Mouse (Mus musculus) liver, embryonic 11.5 days (tissue): Measurements from ENCODE around the gene Runx1. TPM values are rescaled to one million over a fixed set of nuclear protein-coding genes. Genes with fewer than 3 reads are reported as not detected.

Experiments
- ATAC-seq: fragments of 200-750 bp; cut with Nextera tagmentation; replicated peaks from 2 replicates; pipeline ENCODE4 v1.8.0; 2017; ENCODE audit warnings: moderate number of reproducible peaks, mild to moderate bottlenecking, moderate TSS enrichment, moderate library complexity; ENCODE audit not compliant: low FRiP score
- DNase-seq: peaks from one replicate; pipeline ENCODE4 v3.0.0-alpha.2; 2017; ENCODE audit warnings: low spot score
- H3K27ac ChIP-seq: fragments of 300-500 bp; sonication (generic); 2 replicates; pipeline ENCODE4 v1.5.1; 2014; ENCODE audit warnings: mild to moderate bottlenecking, low read depth, low read length, control low read depth
- H3K27me3 ChIP-seq: fragments of 300-500 bp; sonication (generic); replicated peaks from 2 replicates; pipeline ENCODE4 v1.6.1; 2014; ENCODE audit warnings: low read length, mixed read lengths; ENCODE audit not compliant: control insufficient read depth, insufficient read depth
- H3K36me3 ChIP-seq: fragments of 300-500 bp; sonication (generic); 2 replicates; pipeline ENCODE4 v1.6.1; 2014; ENCODE audit warnings: mild to moderate bottlenecking, low read length, moderate library complexity, mixed read lengths; ENCODE audit not compliant: control insufficient read depth, insufficient read depth
- H3K4me1 ChIP-seq: fragments of 300-500 bp; sonication (generic); replicated peaks from 2 replicates; pipeline ENCODE4 v1.6.1; 2014; ENCODE audit warnings: low read length, mixed read lengths; ENCODE audit not compliant: control insufficient read depth, insufficient read depth
- H3K4me2 ChIP-seq: fragments of 300-500 bp; sonication (generic); 2 replicates; pipeline ENCODE4 v1.6.1; 2014; ENCODE audit warnings: mild to moderate bottlenecking, control low read depth, moderate library complexity
- H3K4me3 ChIP-seq: fragments of 300-500 bp; sonication (generic); 2 replicates; pipeline ENCODE4 v1.5.1; 2014; ENCODE audit warnings: low read depth, low read length, control low read depth
- H3K9ac ChIP-seq: fragments of 300-500 bp; sonication (generic); 2 replicates; pipeline ENCODE4 v1.6.1; 2014; ENCODE audit warnings: low read depth, low read length, control low read depth
- H3K9me3 ChIP-seq: fragments of 300-500 bp; sonication (generic); 2 replicates; pipeline ENCODE4 v1.6.1; 2016; ENCODE audit warnings: low read length, inconsistent platforms, mixed read lengths; ENCODE audit not compliant: control insufficient read depth
- WGBS: fragments of 180-500 bp; shearing (Covaris S2); extraction: QIAGEN DNeasy Blood & Tissue Kit; methylation state at CpG from one replicate; pipeline ENCODE4 v1.1.7; 2014; 5-methylcytosine and 5-hydroxymethylcytosine counted together
- polyA plus RNA-seq: library from polyadenylated mRNA; unstranded; fragments of >200 nt; fragmentation: Nextera tagmentation; extraction: Ambion mirVana; gene quantifications from 2 replicates; pipeline ENCODE4 v1.2.1, GENCODE M21; 2014

Gene Runx1
- polyA plus RNA-seq, 1 experiment from 2014 or later: 23.4 TPM

DNA sequence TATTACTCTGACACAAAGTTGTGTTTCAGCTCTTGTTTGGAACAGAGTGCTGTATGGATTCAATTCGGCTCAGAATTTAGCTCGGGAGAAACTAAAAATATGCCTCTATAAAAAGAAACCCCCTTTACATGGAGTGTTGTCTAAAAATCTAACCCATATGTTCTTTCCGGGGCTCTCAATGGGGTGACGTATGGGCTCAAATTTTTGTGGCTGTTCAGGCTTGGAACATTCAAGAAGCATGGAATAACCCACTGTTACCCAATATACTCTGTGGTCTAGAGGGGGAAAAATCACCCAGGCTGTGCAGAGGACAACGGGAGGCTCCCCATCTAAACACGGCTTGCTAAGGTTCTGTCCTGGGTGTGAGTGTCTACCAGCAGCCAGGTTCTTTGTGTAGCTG, 106.2 kb downstream of the Runx1 start:
- Histone ChIP-seq H3K9me3 (no peaks in the 10 kb centered on the region), H3K4me3 (no peak overlapping the region), H3K27ac (no peak overlapping the region), H3K9ac (no peak overlapping the region), H3K4me2 (no peak overlapping the region), H3K36me3 (no peaks in the 10 kb centered on the region), H3K4me1 (peaks cover 35% of the 10 kb centered on the region), H3K27me3 (no peaks in the 10 kb centered on the region)
- DNase-seq (no peak), ATAC-seq (no peak)
- WGBS: 86% methylated on average over 6 of the region's 6 CpGs

DNA sequence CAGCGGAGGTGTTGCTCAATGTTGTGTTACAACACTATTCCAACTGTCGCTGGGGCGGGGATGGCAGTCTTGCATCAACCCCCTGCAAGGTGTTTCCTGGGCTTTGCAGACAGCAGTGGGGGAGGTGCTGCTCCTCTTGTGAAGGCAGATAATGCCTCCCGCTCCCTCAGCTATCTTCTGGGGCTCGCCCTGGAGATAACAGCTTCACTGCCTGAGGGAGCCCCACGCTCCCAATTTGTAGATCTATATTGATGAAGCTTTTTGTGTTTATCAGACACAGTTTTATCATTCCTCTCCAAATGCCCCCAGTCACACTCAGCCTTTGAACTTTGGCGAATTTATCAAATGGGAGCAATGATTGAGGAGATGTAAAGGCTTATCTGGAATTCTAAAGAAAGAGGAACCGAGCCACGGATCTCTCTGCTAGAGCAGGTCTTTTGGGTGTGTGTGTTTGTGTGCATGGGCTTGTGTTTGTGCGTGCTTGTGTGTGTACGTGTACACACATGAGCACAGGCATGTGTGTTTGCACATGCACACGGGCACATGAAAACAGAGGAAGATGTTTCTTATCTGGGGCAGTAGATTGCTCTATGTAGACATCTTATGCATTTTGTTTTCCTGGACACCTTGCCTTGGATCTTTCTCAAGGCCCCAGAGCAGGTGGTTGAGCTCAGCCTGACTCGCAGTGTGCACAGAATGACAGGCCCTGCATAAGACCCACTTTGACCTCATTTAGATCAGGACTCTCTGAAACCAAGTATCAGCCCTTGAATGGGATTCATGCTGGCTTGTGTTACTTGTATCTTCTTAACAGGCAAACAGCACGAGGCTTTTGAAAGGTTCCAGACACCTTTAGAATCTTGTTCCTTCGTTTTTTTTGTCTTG, 110.1 kb downstream of the Runx1 start:
- 5% methylated on average over 15 of the region's 15 CpGs for WGBS
- ATAC-seq (peak; percentile 96), DNase-seq (peak; percentile 78)
- no peak overlapping the region for H3K9ac ChIP-seq
- no peaks in the 10 kb centered on the region for H3K27me3 ChIP-seq
- H3K4me1 ChIP-seq: peaks cover 61% of the 10 kb centered on the region
- H3K9me3 ChIP-seq: no peaks in the 10 kb centered on the region
- H3K4me2 ChIP-seq: peak overlapping the region; percentile 41
- peak overlapping the region; percentile 61; the same call in 1 of the 2 replicates for H3K27ac ChIP-seq
- no peaks in the 10 kb centered on the region for H3K36me3 ChIP-seq
- H3K4me3 ChIP-seq: no peak overlapping the region

DNA sequence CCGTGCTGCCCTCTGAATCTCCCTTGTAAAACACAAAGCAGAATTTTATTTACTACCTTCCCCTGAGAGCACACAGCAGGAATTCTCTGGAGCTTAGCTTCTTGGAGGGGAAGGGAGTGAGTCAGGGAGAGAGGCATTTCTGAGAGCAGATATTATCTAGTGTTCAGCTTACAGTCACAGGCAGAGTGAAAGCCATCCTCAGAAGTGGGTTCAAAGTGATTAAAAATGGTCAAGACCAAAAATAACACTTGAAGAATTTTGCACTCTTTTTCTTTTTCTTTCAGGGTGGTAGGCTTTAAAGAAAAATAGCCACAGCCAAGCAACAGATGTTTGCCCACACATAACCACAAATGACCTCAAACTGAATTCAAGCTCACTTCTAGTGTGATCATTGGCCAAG, 115.8 kb downstream of the Runx1 start:
- Histone ChIP-seq H3K9ac (no peak overlapping the region), H3K4me2 (no peak overlapping the region), H3K27me3 (no peaks in the 10 kb centered on the region), H3K27ac (no peak overlapping the region), H3K9me3 (no peaks in the 10 kb centered on the region), H3K4me3 (no peak overlapping the region), H3K36me3 (no peaks in the 10 kb centered on the region), H3K4me1 (peaks cover 59% of the 10 kb centered on the region)
- DNase-seq (no peak), ATAC-seq (no peak)
- 32% methylated on average over 1 of the region's 1 CpGs for WGBS

DNA sequence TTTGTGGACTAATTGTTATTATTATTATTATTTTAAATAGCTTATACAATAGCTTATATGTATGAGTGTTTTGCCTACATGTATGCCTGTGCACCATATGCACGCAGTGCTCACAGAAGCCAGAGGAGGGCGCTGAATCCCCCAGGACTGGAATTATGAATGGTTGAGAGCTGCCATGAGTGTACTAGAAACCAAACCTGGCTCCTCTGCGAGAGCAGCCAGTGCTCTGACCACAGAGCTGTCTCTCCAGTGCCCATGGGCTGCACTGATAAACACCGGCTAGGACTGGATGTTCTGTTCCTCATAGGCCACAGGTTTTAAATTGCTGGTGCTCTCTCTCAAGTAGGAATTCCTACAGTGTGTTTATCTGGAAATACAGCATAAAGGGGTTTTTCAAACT, 117.2 kb downstream of the Runx1 start:
- DNase-seq: no peak
- 34% methylated on average over 4 of the region's 4 CpGs for WGBS
- ATAC-seq: peak; percentile 61
- H3K36me3 ChIP-seq: no peaks in the 10 kb centered on the region
- H3K27ac ChIP-seq: no peak overlapping the region
- H3K4me2 ChIP-seq: no peak overlapping the region
- no peak overlapping the region for H3K9ac ChIP-seq
- H3K4me3 ChIP-seq: no peak overlapping the region
- no peaks in the 10 kb centered on the region for H3K9me3 ChIP-seq
- peaks cover 54% of the 10 kb centered on the region for H3K4me1 ChIP-seq
- no peaks in the 10 kb centered on the region for H3K27me3 ChIP-seq

DNA sequence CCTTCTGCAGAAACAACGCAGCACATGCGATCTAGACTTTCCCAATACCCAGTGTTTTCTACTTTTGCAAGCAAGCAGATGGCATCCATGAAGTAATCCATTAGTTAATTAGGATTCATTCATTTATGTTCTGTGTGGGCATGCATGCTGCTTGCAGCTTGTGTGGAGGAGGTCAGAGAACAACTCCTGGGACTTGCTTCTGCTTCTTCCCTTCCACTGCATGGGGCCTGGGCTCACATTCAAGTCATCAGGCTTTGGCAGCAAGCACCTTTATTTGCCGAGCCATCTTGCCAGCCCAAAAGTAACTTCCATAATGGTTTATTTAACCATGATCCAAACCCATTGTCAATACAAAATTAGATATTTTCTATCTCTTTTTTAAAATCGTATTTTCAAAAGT, 118.2 kb downstream of the Runx1 start:
- Histone ChIP-seq H3K27ac (no peak overlapping the region), H3K4me2 (no peak overlapping the region), H3K36me3 (no peaks in the 10 kb centered on the region), H3K4me1 (peaks cover 47% of the 10 kb centered on the region), H3K9ac (no peak overlapping the region), H3K9me3 (no peaks in the 10 kb centered on the region), H3K27me3 (no peaks in the 10 kb centered on the region; the same call in 1 of the 2 replicates), H3K4me3 (no peak overlapping the region)
- 87% methylated on average over 4 of the region's 4 CpGs for WGBS
- ATAC-seq: no peak
- DNase-seq: no peak

DNA sequence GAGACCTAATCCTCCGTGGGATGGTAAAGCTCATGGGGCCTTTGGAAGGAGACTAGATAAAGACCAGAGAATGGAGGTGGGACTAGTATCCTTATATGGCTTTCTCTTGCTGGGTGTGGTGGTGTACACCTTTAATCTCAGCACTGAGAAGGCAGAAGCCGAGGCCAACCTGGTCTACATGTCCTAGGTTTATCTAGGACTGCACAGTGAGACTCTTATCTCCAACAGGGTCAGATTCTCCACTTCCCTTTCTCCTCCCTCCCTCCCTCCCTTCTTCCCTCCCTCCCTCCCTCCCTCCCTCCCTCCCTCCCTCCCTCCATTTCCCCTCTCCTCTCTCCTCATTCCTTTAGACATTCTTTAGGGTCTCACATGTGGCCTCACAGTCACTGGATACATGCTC, 118.8 kb downstream of the Runx1 start:
- Histone ChIP-seq H3K4me2 (no peak overlapping the region), H3K36me3 (no peaks in the 10 kb centered on the region), H3K27ac (no peak overlapping the region), H3K4me1 (peaks cover 42% of the 10 kb centered on the region), H3K9me3 (no peaks in the 10 kb centered on the region), H3K4me3 (no peak overlapping the region), H3K9ac (no peak overlapping the region), H3K27me3 (peaks cover under 1% of the 10 kb centered on the region; the same call in 1 of the 2 replicates)
- ATAC-seq: no peak
- 39% methylated on average over 2 of the region's 2 CpGs for WGBS
- DNase-seq: no peak

DNA sequence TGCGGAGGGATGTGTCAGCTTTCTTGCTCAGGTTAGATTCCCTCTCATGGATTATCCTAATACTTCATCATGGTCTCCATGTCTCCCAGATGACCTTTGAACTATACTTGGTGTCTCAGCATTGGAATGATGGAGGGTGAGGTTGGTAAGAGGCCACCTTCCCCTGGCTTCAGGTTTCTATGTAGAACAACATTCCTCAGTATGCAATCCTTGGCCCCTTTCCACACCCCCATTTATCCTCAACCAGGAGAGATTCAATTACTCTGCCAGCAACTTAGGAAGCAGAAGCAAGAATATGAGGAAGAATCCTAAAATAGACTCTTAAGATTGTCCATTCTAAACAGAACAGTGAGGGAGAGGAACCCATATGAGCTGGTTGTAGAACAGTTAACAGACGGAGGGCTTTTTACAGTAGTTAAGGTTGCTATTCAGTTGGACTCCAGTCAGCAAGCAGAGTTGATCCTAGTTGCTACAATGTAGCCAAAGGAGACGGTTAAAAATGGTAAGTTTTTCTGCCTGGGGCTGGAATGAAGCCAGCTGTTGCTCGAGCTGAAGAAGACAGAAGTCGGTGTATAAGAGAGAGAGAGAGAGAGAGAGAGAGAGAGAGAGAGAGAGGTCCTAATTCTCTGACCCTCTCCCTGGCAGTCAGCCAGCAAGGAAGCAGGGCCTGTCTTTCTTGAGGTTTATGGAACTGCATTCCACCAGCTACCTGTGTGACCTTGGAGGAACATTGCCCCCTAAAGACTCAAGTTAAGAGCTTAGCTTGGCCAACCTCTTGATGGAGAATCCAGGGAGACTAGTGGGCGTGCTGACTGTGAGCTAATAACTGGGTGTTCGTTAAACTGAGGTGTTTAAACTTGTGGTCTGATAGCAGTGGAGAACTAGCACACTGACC, 120.1 kb downstream of the Runx1 start:
- H3K4me1 ChIP-seq: peaks cover 30% of the 10 kb centered on the region
- H3K9me3 ChIP-seq: no peaks in the 10 kb centered on the region
- no peak for ATAC-seq
- no peak for DNase-seq
- H3K4me3 ChIP-seq: no peak overlapping the region
- H3K36me3 ChIP-seq: no peaks in the 10 kb centered on the region
- WGBS: 70% methylated on average over 7 of the region's 7 CpGs
- H3K27me3 ChIP-seq: peaks cover 4% of the 10 kb centered on the region; the same call in 1 of the 2 replicates
- no peak overlapping the region for H3K9ac ChIP-seq
- no peak overlapping the region for H3K27ac ChIP-seq
- H3K4me2 ChIP-seq: no peak overlapping the region

DNA sequence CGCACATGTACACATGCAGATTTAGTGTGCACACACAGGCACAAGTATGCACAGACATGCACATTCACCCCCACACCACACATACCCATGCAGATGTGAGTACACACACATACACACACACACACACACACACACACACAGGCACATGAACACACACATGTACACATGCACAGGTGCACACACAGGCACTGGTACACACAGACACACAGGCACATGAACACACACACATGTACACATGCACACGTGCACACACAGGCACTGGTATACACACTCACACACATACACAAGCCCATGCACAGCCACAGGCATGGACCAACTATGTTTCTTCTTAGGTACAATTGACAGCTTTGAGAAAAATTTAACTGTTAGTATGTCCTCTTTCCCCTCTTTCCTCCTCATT, 122.1 kb downstream of the Runx1 start:
- Histone ChIP-seq H3K9ac (no peak overlapping the region), H3K9me3 (no peaks in the 10 kb centered on the region), H3K27me3 (peaks cover 20% of the 10 kb centered on the region), H3K36me3 (no peaks in the 10 kb centered on the region), H3K27ac (no peak overlapping the region), H3K4me1 (peaks cover 30% of the 10 kb centered on the region), H3K4me2 (no peak overlapping the region), H3K4me3 (no peak overlapping the region)
- DNase-seq (no peak), ATAC-seq (no peak)
- 95% methylated on average over 2 of the region's 2 CpGs for WGBS
